Mouse (Mus musculus): ENCODE measurements around the gene Tmem129. TPM values are rescaled to one million over a fixed set of nuclear protein-coding genes. Genes with fewer than 3 reads are reported as not detected.
A peak's percentile ranks its signal among the peaks of the same experiment; 100 is the strongest.

Gene Tmem129
- polyA plus RNA-seq, 1 experiment from 2014 or later, result 39.1 TPM

GRCm38 (mm10) chr5:33632526-33632925 lies 25.7 kb downstream of the Tmem129 start:
- Histone ChIP-seq H3K36me3 (ENCODE audit: control insufficient read depth, insufficient read depth) (no peaks in the 10 kb centered on the region; the same call in 1 of the 2 replicates), H3K4me1 (replicated peaks; ENCODE audit: control insufficient read depth, insufficient read depth, low read length) (peaks cover 19% of the 10 kb centered on the region), H3K27ac (ENCODE audit: low read length) (no peak overlapping the region), H3K9ac (replicated peaks; ENCODE audit: low read depth, low read length) (no peak overlapping the region), H3K9me3 (ENCODE audit: control insufficient read depth, low read length) (no peaks in the 10 kb centered on the region), H3K4me3 (replicated peaks; ENCODE audit: low read length) (no peak overlapping the region), H3K27me3 (replicated peaks; ENCODE audit: control insufficient read depth, insufficient read depth, low read length) (no peaks in the 10 kb centered on the region), H3K4me2 (ENCODE audit: low read length) (no peak overlapping the region)
- 89% methylated on average over 1 of the region's 1 CpGs for WGBS
- ATAC-seq, result no peak

- Histone ChIP-seq H3K27ac (ENCODE audit: low read length) (no peak overlapping the region), H3K27me3 (replicated peaks; ENCODE audit: control insufficient read depth, insufficient read depth, low read length) (no peaks in the 10 kb centered on the region), H3K4me2 (ENCODE audit: low read length) (peak overlapping the region; percentile 85), H3K4me3 (replicated peaks; ENCODE audit: low read length) (no peak overlapping the region; the same call in 1 of the 2 replicates), H3K4me1 (replicated peaks; ENCODE audit: control insufficient read depth, insufficient read depth, low read length) (peaks cover 19% of the 10 kb centered on the region), H3K9ac (replicated peaks; ENCODE audit: low read depth, low read length) (no peak overlapping the region; the same call in 1 of the 2 replicates), H3K9me3 (ENCODE audit: control insufficient read depth, low read length) (no peaks in the 10 kb centered on the region), H3K36me3 (ENCODE audit: control insufficient read depth, insufficient read depth) (no peaks in the 10 kb centered on the region)
- ATAC-seq, result no peak
- WGBS, result 86% methylated on average over 4 of the region's 4 CpGs
Observed at GRCm38 (mm10) chr5:33630615-33631014, 27.6 kb downstream of the Tmem129 start.

- peak overlapping the region; percentile 56 for H3K27ac ChIP-seq (ENCODE audit: low read length)
- peak overlapping the region; percentile 83 for H3K4me3 ChIP-seq (replicated peaks; ENCODE audit: low read length)
- ATAC-seq, result peak; percentile 7
- peaks cover 19% of the 10 kb centered on the region for H3K4me1 ChIP-seq (replicated peaks; ENCODE audit: control insufficient read depth, insufficient read depth, low read length)
- WGBS, result 8% methylated on average over 9 of the region's 9 CpGs
- no peaks in the 10 kb centered on the region for H3K27me3 ChIP-seq (replicated peaks; ENCODE audit: control insufficient read depth, insufficient read depth, low read length)
- no peaks in the 10 kb centered on the region for H3K36me3 ChIP-seq (ENCODE audit: control insufficient read depth, insufficient read depth)
- no peaks in the 10 kb centered on the region for H3K9me3 ChIP-seq (ENCODE audit: control insufficient read depth, low read length)
- peak overlapping the region; percentile 85 for H3K4me2 ChIP-seq (ENCODE audit: low read length)
- H3K9ac ChIP-seq (replicated peaks; ENCODE audit: low read depth, low read length), result peak overlapping the region; percentile 68
Observed at GRCm38 (mm10) chr5:33630061-33630460, 28.2 kb downstream of the Tmem129 start.

GRCm38 (mm10) chr5:33629301-33629987 lies 28.8 kb downstream of the Tmem129 start, which contains the start of the genes Fam53a and Gm9903:
Fam53a (minus strand) TSS chr5:33629635.
Gm9903 (plus strand) TSS chr5:33629925.
- Histone ChIP-seq H3K27ac (ENCODE audit: low read length) (peak within 1 kb of the TSS; percentile 87), H3K4me2 (ENCODE audit: low read length) (peak within 1 kb of the TSS; percentile 89), H3K4me3 (replicated peaks; ENCODE audit: low read length) (peak within 1 kb of the TSS; percentile 83), H3K9ac (replicated peaks; ENCODE audit: low read depth, low read length) (peak within 1 kb of the TSS; percentile 80), H3K36me3 (ENCODE audit: control insufficient read depth, insufficient read depth) (no peaks in the 10 kb centered on the region), H3K9me3 (ENCODE audit: control insufficient read depth, low read length) (no peaks in the 10 kb centered on the region), H3K4me1 (replicated peaks; ENCODE audit: control insufficient read depth, insufficient read depth, low read length) (peaks cover 19% of the 10 kb centered on the region), H3K27me3 (replicated peaks; ENCODE audit: control insufficient read depth, insufficient read depth, low read length) (no peaks in the 10 kb centered on the region)
- peak; percentile 97 for ATAC-seq
- under 1% methylated on average over 93 of the region's 99 CpGs for WGBS

- no peak for ATAC-seq
Observed at GRCm38 (mm10) chr5:33628820-33629300, 29.4 kb downstream of the Tmem129 start.

GRCm38 (mm10) chr5:33627968-33628367 lies 30.2 kb downstream of the Tmem129 start:
- Histone ChIP-seq H3K9me3 (ENCODE audit: control insufficient read depth, low read length) (no peaks in the 10 kb centered on the region), H3K4me1 (replicated peaks; ENCODE audit: control insufficient read depth, insufficient read depth, low read length) (peaks cover 19% of the 10 kb centered on the region), H3K36me3 (ENCODE audit: control insufficient read depth, insufficient read depth) (no peaks in the 10 kb centered on the region), H3K9ac (replicated peaks; ENCODE audit: low read depth, low read length) (no peak overlapping the region), H3K4me2 (ENCODE audit: low read length) (peak overlapping the region; percentile 89), H3K4me3 (replicated peaks; ENCODE audit: low read length) (no peak overlapping the region), H3K27me3 (replicated peaks; ENCODE audit: control insufficient read depth, insufficient read depth, low read length) (no peaks in the 10 kb centered on the region), H3K27ac (ENCODE audit: low read length) (no peak overlapping the region)
- ATAC-seq, result no peak
- 37% methylated on average over 4 of the region's 4 CpGs for WGBS

More at GRCm38 (mm10) chr5:33628820-33629300, 29.4 kb downstream of the Tmem129 start:
- H3K9me3 ChIP-seq (ENCODE audit: control insufficient read depth, low read length), result no peaks in the 10 kb centered on the region
- no peaks in the 10 kb centered on the region for H3K36me3 ChIP-seq (ENCODE audit: control insufficient read depth, insufficient read depth)
- peak overlapping the region; percentile 87 for H3K27ac ChIP-seq (ENCODE audit: low read length)
- H3K27me3 ChIP-seq (replicated peaks; ENCODE audit: control insufficient read depth, insufficient read depth, low read length), result no peaks in the 10 kb centered on the region
- peak overlapping the region; percentile 83 for H3K4me3 ChIP-seq (replicated peaks; ENCODE audit: low read length)
- H3K4me1 ChIP-seq (replicated peaks; ENCODE audit: control insufficient read depth, insufficient read depth, low read length), result peaks cover 19% of the 10 kb centered on the region
- under 1% methylated on average over 24 of the region's 24 CpGs for WGBS
- H3K9ac ChIP-seq (replicated peaks; ENCODE audit: low read depth, low read length), result peak overlapping the region; percentile 80
- peak overlapping the region; percentile 89 for H3K4me2 ChIP-seq (ENCODE audit: low read length)

- H3K9me3 ChIP-seq (ENCODE audit: control insufficient read depth, low read length), result no peaks in the 10 kb centered on the region
- no peaks in the 10 kb centered on the region for H3K27me3 ChIP-seq (replicated peaks; ENCODE audit: control insufficient read depth, insufficient read depth, low read length)
- H3K4me2 ChIP-seq (ENCODE audit: low read length), result no peak overlapping the region
- no peak for ATAC-seq
- no peaks in the 10 kb centered on the region for H3K36me3 ChIP-seq (ENCODE audit: control insufficient read depth, insufficient read depth)
- H3K27ac ChIP-seq (ENCODE audit: low read length), result no peak overlapping the region
- 81% methylated on average over 3 of the region's 3 CpGs for WGBS
- H3K4me3 ChIP-seq (replicated peaks; ENCODE audit: low read length), result no peak overlapping the region
- no peak overlapping the region for H3K9ac ChIP-seq (replicated peaks; ENCODE audit: low read depth, low read length)
- H3K4me1 ChIP-seq (replicated peaks; ENCODE audit: control insufficient read depth, insufficient read depth, low read length), result peaks cover 9% of the 10 kb centered on the region
Observed at GRCm38 (mm10) chr5:33623766-33624165, 34.5 kb downstream of the Tmem129 start.

- Histone ChIP-seq H3K9me3 (ENCODE audit: control insufficient read depth, low read length) (no peaks in the 10 kb centered on the region), H3K4me1 (replicated peaks; ENCODE audit: control insufficient read depth, insufficient read depth, low read length) (peaks cover under 1% of the 10 kb centered on the region; the same call in 1 of the 2 replicates), H3K36me3 (ENCODE audit: control insufficient read depth, insufficient read depth) (no peaks in the 10 kb centered on the region), H3K27me3 (replicated peaks; ENCODE audit: control insufficient read depth, insufficient read depth, low read length) (no peaks in the 10 kb centered on the region), H3K4me3 (replicated peaks; ENCODE audit: low read length) (no peak overlapping the region), H3K4me2 (ENCODE audit: low read length) (no peak overlapping the region), H3K9ac (replicated peaks; ENCODE audit: low read depth, low read length) (no peak overlapping the region), H3K27ac (ENCODE audit: low read length) (no peak overlapping the region)
- WGBS, result 88% methylated on average over 2 of the region's 2 CpGs
- ATAC-seq, result no peak
Observed at GRCm38 (mm10) chr5:33622671-33623070, 35.5 kb downstream of the Tmem129 start.

GRCm38 (mm10) chr5:33614391-33614790 lies 43.8 kb downstream of the Tmem129 start:
- 0 out of 2 replicates have a peak, but pooled peaks cover 2% of the 10 kb centered on the region for H3K36me3 ChIP-seq (ENCODE audit: control insufficient read depth, insufficient read depth)
- H3K4me2 ChIP-seq (ENCODE audit: low read length), result no peak overlapping the region
- no peak overlapping the region for H3K4me3 ChIP-seq (replicated peaks; ENCODE audit: low read length)
- no peak for ATAC-seq
- no peak overlapping the region for H3K27ac ChIP-seq (ENCODE audit: low read length)
- no peaks in the 10 kb centered on the region for H3K27me3 ChIP-seq (replicated peaks; ENCODE audit: control insufficient read depth, insufficient read depth, low read length)
- no peak overlapping the region for H3K9ac ChIP-seq (replicated peaks; ENCODE audit: low read depth, low read length)
- WGBS, result 96% methylated on average over 6 of the region's 6 CpGs
- H3K4me1 ChIP-seq (replicated peaks; ENCODE audit: control insufficient read depth, insufficient read depth, low read length), result no peaks in the 10 kb centered on the region
- no peaks in the 10 kb centered on the region for H3K9me3 ChIP-seq (ENCODE audit: control insufficient read depth, low read length)

Measured in forebrain, embryonic 16.5 days (tissue).